Mouse (Mus musculus): ENCODE measurements around the gene Ccr9.

Ccr9 gene

DNA sequence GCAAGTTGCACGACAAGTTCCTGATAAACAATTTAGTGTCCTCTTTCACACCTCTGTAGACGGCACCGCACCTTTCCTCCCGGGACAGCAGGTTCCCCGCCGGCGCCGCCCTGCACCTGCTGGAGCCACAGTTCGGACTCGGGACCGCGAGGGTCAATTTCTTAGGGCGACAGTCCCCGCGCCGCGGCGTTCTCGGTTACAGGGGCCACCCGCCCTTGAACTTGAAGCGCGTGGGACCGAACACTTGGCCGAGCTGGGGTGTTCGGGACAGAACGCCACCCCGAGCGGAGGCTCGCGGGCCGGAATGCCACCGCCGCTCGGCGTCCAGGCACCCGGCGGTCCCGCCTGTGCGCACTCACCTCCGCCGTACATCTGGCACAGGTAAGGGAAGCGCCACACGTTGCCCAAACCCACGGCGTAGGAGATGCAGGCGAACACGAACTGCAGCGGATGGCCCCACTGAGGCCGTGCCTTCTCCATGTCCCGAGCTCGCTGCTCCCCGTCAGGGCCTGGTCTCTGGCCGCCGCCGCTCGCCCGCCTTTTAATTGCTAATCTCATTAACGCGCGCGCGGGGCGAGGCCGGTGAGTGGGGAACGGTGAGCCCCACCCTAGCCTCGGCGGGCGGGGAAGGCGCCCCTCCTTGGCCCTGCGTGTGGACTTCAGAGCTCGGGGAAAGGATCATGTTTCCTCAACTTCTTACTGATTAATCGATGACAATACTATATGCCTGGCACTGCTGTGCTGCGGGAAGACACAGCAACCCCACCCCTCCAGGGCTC is at the start of gene Ccr9, which contains the start of gene Slc6a20a:
TSS of gene Ccr9 (plus strand) at position 113 of the 779 bp plus-strand sequence.
TSS of gene Slc6a20a (minus strand) at position 559 of the 779 bp plus-strand sequence.
- peak; percentile 68 for DNase-seq

DNA sequence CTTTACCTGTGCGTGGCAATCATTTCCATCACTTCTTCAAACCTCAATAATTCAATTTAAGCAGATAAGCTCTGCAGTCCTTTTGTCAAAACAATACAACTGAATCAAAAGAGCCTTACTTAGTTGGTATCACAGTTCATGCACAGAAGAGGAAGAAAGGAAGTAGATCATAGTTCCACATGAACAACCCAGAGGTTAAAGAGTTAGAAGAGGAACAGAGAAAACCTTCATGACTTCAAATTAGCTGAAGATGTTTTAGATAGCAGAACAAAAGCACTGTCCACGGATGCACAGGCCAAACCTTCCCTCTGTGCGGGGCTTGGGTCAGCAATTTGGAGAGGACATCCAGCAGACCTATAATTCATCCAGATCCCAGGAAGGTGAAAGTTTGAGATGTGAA is 46.6 kb upstream of the Ccr9 start:
- DNase-seq: no peak

GRCm38 (mm10) chr9:123632281-123632680 is 46.0 kb upstream of the Ccr9 start, which contains the start of gene Slc6a20b:
TSS of gene Slc6a20b (minus strand) at chr9:123632565.
- DNase-seq: no peak

DNA sequence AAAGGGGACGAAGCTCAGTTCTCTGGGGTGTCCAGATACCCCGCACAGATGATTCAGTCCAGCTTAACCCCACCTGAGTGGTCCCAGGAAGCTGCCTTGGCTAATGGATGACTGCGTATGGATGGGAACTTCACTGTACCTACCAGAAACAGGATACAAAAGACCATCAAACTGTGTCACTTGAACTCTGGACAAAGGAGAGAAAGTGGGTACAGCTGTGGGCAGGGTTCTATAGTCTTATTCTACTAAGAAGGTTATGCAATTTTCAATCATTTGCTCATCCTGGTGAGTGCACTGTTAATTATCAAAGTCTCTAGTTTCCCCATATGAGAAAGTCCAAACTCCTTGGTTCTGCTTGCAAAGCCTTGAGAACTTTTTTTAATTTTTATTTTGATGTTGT is 45.2 kb upstream of the Ccr9 start:
- no peak for DNase-seq

DNA sequence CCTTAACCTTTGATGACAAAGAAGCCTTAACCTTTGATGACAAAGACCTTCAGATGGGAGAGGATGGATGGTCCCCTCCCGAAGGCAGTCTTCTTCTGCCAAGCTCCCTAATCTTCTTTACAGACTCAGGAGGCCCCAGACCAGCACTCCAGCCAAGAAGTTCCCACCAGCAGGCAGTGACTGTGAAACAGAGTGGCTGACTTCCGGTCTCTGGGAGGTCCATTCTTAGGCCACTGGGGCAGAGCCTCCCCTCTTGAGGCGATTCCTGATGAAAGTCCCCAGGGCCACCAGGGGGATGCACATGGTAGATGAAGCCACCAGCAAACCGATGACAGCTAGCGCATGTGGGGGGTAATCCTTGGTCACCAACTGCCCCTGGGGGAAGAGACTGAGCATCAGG is 41.5 kb upstream of the Ccr9 start:
- DNase-seq: no peak

GRCm38 (mm10) chr9:123638231-123638630 is 40.0 kb upstream of the Ccr9 start:
- no peak for DNase-seq

- peak; percentile 82 for DNase-seq
Observed at GRCm38 (mm10) chr9:123638668-123639089, 39.6 kb upstream of the Ccr9 start.

- peak; percentile 44 for DNase-seq
Observed at GRCm38 (mm10) chr9:123640106-123640505, 38.1 kb upstream of the Ccr9 start.

DNA sequence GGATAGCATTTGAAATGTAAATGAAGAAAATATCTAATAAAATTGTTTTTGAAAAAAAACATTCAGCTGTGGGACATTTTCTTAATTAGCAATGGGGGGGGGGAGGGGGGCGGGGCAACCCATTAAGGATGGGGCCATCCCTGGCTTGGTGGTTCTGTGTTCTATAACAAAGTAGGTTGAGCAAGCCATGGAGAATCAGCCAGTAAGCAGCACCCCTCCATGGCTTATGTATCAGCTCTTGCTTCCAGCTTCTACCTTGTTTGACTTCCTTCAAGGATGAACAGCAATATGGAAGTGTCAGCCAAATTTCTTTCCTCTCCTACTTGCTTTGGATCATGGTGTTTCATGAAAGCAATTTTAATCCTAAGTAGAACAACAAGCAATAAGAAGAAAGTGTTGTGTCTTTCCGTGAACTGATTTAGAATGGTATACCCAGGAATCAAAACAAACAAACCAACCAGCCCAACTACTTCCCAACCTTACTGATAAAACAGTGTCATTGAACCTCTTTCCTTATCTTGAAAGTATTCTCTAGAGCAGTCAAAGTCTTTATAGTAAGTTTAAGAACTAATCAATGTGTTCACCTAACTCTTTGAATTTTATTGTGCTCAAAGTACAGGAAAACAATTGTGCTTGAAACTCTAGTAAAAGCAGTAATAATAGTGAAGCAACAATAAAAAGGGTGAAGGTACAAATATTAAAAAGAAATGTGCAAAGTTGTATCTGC is 28.3 kb upstream of the Ccr9 start:
- DNase-seq: no peak

DNA sequence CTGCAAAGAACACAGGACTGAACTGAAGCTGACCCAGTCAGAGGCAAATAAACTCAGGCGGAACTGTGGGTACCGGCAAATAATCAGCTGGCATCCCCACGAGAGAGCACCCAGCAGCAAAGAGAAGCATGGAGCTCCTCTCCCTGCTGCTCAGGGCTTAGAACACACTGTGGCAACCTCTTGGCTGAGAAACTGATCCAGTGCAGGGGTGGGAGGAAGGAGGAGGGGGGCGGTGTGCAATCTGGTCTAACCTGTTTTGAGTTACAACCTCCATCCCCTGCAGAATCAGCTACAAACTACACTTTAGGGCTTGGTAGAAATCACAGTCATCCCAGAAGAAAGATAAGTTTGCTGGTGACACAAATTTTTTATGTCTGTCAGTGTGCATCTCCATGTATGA is 26.9 kb upstream of the Ccr9 start:
- DNase-seq: no peak

GRCm38 (mm10) chr9:123657457-123657856 is 20.8 kb upstream of the Ccr9 start:
- DNase-seq: no peak

DNA sequence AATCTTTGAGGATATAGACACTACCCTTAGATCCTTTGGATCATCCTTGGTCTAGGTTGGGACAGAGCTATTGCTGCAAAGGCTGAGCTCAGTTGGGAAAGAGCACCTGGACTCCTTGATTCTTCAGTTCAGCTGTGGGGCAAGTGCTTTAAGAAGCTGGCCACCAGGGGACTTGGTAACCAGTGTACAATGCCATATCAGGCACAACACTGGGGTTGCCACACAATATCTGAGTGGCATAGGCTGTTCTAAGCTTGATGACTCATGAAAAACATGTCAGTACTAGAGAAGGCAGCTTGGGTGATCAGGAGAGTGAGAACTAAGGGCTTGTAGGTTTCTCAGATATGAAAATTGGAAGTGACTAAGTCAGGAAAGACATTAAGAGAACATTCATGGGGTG is 19.3 kb upstream of the Ccr9 start:
- DNase-seq: no peak

GRCm38 (mm10) chr9:123659986-123660676 is 18.1 kb upstream of the Ccr9 start:
- DNase-seq: peak; percentile 61

DNA sequence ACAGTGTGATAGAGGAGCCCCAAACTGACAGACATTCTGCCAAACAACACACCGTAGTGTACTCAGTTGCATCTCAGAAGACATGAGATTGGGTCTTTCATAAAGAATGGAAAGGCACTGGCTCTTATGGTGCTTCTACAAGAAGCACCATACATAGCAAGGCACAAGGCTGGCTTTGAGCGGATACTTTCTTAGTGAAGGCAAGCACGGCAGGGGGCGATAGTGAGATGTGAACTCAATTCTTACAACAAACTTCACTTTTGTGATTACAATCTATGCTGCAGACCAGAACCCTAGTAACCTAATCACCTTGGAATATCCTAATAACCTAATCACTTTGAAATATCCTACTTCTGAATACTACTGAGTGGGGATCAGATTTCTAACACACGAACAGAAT is 12.6 kb upstream of the Ccr9 start:
- DNase-seq: no peak

- DNase-seq: peak; percentile 9
Observed at GRCm38 (mm10) chr9:123679198-123679597, 959 bp downstream of the Ccr9 start.

GRCm38 (mm10) chr9:123683704-123684103 is 5.5 kb downstream of the Ccr9 start:
- peak; percentile 42 for DNase-seq

DNA sequence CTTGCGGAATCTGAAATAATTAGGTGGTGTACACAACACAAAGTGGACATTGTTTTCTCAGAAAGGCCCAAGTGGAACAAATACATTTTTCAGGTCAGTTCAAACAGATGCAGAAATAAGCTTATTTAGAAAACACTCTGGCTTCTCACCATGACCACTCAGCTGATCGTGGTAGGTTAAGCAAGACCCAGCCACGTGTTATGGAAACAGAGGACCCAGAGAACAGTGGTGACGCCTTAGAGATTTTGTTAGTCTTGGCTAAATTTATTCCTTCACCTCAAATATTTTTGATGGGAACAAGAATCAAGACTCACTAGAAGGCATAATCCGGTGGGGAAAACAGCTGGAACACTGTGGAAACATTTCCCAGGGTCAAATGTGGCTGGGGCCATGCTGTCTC is 8.0 kb downstream of the Ccr9 start:
- DNase-seq: peak; percentile 59

DNA sequence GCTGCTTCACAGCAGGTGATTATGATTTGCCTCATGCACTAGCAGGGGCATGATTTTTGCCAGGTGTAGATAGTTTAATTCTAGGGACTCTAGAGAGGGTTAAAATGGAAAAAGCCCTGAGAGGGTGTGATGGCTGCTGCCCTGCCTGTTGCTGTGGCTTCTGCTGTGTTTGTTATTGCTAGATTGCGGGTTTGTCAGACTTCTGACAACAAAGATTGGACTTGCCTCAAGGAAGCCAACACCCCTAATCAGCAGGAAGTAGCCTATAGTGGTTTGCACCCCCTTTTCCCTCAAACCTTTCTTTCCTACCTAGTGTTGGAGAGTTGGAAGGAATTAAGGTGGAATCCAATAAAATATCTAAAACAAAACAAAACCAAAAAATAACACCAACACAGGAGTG is 10.0 kb downstream of the Ccr9 start:
- DNase-seq: peak; percentile 61

DNA sequence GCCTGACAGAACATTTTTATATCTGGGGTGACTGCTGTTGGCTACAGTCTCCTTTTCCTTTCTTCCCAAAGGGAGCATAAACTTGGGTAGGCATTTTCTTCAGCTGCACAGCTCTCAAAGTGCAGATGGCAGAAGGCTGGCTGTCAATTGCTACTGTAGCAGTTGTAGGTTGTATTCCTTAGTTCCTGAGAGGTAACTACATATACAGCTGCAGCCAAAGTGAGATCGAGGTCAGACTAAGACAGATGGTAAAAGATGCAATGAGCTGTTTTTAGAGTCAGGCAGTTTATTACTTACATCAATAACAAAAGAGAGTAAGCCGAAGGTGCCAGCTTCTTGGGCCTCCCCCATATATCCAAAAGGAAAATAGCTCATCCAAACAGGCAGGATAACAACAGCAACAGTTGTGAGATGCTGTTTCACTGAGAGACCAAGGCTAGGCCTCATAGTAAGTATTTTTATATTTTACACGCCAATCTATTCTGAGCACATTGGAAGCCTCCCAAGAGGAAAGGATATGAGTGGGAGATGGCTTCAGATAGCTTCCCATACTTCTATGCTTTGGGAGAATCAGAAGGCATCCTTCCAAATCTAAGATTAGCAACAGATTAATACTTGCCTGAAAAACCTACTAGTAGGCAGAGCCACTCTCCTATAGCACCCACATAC is 17.5 kb downstream of the Ccr9 start:
- peak; percentile 48 for DNase-seq

DNA sequence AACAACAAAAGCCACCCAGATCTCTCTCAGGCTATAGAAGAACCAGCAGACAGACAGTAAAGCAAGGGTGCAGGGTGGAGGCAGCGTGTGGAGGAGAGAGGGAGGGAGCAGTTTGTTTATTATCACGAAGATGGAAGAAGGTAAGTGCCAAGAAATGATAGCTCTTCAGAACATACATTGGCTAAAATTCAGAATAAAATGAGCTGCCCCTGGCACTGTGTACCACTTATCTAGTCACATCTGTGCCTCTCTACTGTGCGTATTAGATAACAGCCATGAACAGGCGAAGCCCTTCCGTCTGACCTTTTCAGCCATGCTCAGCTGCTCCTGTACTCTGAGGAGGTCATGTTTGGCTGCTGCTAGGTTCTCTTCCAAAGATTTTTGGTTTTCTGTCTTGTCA is 23.6 kb downstream of the Ccr9 start:
- DNase-seq: no peak

- no peak for DNase-seq
Observed at GRCm38 (mm10) chr9:123709226-123709625, 31.0 kb downstream of the Ccr9 start.

DNA sequence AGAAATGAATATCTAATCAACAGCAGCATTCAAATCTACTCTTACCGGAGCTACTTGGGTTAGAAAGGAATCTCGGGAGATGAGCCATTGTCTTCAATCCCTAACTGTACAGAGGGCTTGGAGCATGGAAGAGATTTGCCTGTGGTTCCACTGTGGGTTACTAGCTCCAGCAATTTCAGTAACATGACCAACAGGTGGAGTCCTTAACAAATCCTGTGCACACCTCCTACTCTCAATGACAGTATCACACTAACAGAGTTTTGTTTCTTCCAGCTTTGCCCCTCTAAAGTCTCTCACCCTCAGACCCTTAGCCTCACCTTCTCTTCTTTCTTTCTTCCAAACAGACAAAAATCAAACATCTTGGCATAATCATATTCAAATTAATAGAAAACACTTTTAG is 34.9 kb downstream of the Ccr9 start:
- no peak for DNase-seq

DNA sequence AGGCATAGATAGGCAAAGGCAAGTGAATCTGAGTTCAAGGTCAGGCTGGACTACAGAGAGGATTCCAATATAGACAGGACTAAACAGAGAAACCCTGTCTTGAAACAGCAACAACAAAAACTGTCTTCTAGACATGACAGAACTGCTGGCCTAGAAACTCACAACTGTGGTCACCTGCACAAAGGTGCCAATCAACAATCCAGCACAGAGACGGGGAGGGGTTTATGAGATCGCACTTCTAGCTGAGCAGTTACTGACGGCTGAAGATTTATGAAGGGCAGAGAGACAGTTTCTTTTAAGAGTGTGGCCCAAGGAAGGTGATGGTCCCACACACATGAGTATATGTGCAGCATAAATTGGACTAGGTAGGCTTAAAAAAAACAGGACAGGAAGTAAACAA is 38.1 kb downstream of the Ccr9 start:
- peak; percentile 30 for DNase-seq

Data from heart, adult 11 months (tissue).